Mouse (Mus musculus): ENCODE results near the gene Stim2. TPM values are rescaled to one million over a fixed set of nuclear protein-coding genes. Genes with fewer than 3 reads are reported as not detected.

The Stim2 gene
- 4.8 and 5.6 TPM in 2 replicates for polyA plus RNA-seq (2015; fragmentation: Nextera tagmentation; extraction: Ambion mirVana)

GRCm38 (mm10) chr5:53998146-53998742 is at the start of gene Stim2:
Gene Stim2 (plus strand): TSS chr5:53998499.
- Histone ChIP-seq H3K36me3 (no peaks in the 10 kb centered on the region), H3K9ac (peak within 1 kb of the TSS; percentile 89), H3K27ac (peak within 1 kb of the TSS; percentile 81), H3K9me3 (replicated peaks) (no peaks in the 10 kb centered on the region), H3K27me3 (peaks cover 25% of the 10 kb centered on the region), H3K4me2 (peak within 1 kb of the TSS; percentile 96), H3K4me1 (replicated peaks) (peaks cover 39% of the 10 kb centered on the region), H3K4me3 (replicated peaks) (peak within 1 kb of the TSS; percentile 88)
- DNase-seq: peak; percentile 90
- WGBS (ENCODE audit: insufficient replicate concordance): under 1% methylated on average over 44 of the region's 71 CpGs
- ATAC-seq (ENCODE audit: low read depth): peak; percentile 96

GRCm38 (mm10) chr5:53948606-53949266 is 49.6 kb upstream of the Stim2 start:
- Histone ChIP-seq H3K27ac (no peak overlapping the region), H3K36me3 (no peaks in the 10 kb centered on the region), H3K9me3 (replicated peaks) (no peaks in the 10 kb centered on the region), H3K4me3 (replicated peaks) (no peak overlapping the region), H3K4me1 (replicated peaks) (peaks cover 6% of the 10 kb centered on the region; the same call in 1 of the 2 replicates), H3K27me3 (no peaks in the 10 kb centered on the region), H3K9ac (no peak overlapping the region), H3K4me2 (no peak overlapping the region)
- no peak for DNase-seq
- WGBS (ENCODE audit: insufficient replicate concordance): 27% methylated on average over 8 of the region's 8 CpGs
- ATAC-seq (ENCODE audit: low read depth): no peak

- Histone ChIP-seq H3K9ac (no peak overlapping the region), H3K4me2 (no peak overlapping the region), H3K27me3 (no peaks in the 10 kb centered on the region), H3K4me1 (replicated peaks) (peaks cover 6% of the 10 kb centered on the region; the same call in 1 of the 2 replicates), H3K4me3 (replicated peaks) (no peak overlapping the region), H3K9me3 (replicated peaks) (no peaks in the 10 kb centered on the region), H3K27ac (no peak overlapping the region), H3K36me3 (no peaks in the 10 kb centered on the region)
- DNase-seq: no peak
- ATAC-seq (ENCODE audit: low read depth): no peak
- WGBS (ENCODE audit: insufficient replicate concordance): 61% methylated on average over 7 of the region's 7 CpGs
These were observed 48.1 kb upstream of the Stim2 start for GRCm38 (mm10) chr5:53950189-53950588.

GRCm38 (mm10) chr5:53953216-53953615 is 45.1 kb upstream of the Stim2 start:
- peaks cover 3% of the 10 kb centered on the region for H3K4me1 ChIP-seq (replicated peaks)
- H3K36me3 ChIP-seq: no peaks in the 10 kb centered on the region
- H3K27ac ChIP-seq: no peak overlapping the region
- ATAC-seq (ENCODE audit: low read depth) (no peak), DNase-seq (no peak)
- no peaks in the 10 kb centered on the region for H3K9me3 ChIP-seq (replicated peaks)
- H3K4me2 ChIP-seq: no peak overlapping the region
- no peaks in the 10 kb centered on the region for H3K27me3 ChIP-seq
- H3K4me3 ChIP-seq (replicated peaks): no peak overlapping the region
- H3K9ac ChIP-seq: no peak overlapping the region

- no peaks in the 10 kb centered on the region for H3K36me3 ChIP-seq
- no peak overlapping the region for H3K4me3 ChIP-seq (replicated peaks)
- ATAC-seq (ENCODE audit: low read depth) (no peak), DNase-seq (no peak)
- H3K4me2 ChIP-seq: no peak overlapping the region
- H3K9ac ChIP-seq: no peak overlapping the region
- no peak overlapping the region for H3K27ac ChIP-seq
- H3K27me3 ChIP-seq: no peaks in the 10 kb centered on the region
- WGBS (ENCODE audit: insufficient replicate concordance): 69% methylated on average over 2 of the region's 2 CpGs
- no peaks in the 10 kb centered on the region for H3K9me3 ChIP-seq (replicated peaks)
- H3K4me1 ChIP-seq (replicated peaks): no peaks in the 10 kb centered on the region; the same call in 1 of the 2 replicates
These were observed 44.5 kb upstream of the Stim2 start for GRCm38 (mm10) chr5:53953797-53954196.

GRCm38 (mm10) chr5:53955966-53956365 is 42.3 kb upstream of the Stim2 start:
- Histone ChIP-seq H3K4me3 (replicated peaks) (no peak overlapping the region), H3K4me1 (replicated peaks) (no peaks in the 10 kb centered on the region; the same call in 1 of the 2 replicates), H3K27me3 (no peaks in the 10 kb centered on the region), H3K9me3 (replicated peaks) (no peaks in the 10 kb centered on the region), H3K36me3 (no peaks in the 10 kb centered on the region), H3K27ac (no peak overlapping the region), H3K4me2 (no peak overlapping the region), H3K9ac (no peak overlapping the region)
- 69% methylated on average over 2 of the region's 2 CpGs for WGBS (ENCODE audit: insufficient replicate concordance)
- ATAC-seq (ENCODE audit: low read depth) (no peak), DNase-seq (no peak)

GRCm38 (mm10) chr5:53956396-53957314 is 41.6 kb upstream of the Stim2 start:
- no peaks in the 10 kb centered on the region for H3K27me3 ChIP-seq
- H3K4me2 ChIP-seq: no peak overlapping the region
- H3K9me3 ChIP-seq (replicated peaks): no peaks in the 10 kb centered on the region
- 80% methylated on average over 19 of the region's 19 CpGs for WGBS (ENCODE audit: insufficient replicate concordance)
- no peak for DNase-seq
- H3K4me1 ChIP-seq (replicated peaks): peaks cover 2% of the 10 kb centered on the region; the same call in 1 of the 2 replicates
- H3K9ac ChIP-seq: no peak overlapping the region
- peak overlapping the region; percentile 53 for H3K27ac ChIP-seq
- H3K36me3 ChIP-seq: no peaks in the 10 kb centered on the region
- peak; percentile 23; the same call in 1 of the 2 replicates for ATAC-seq (ENCODE audit: low read depth)
- H3K4me3 ChIP-seq (replicated peaks): no peak overlapping the region

- H3K4me1 ChIP-seq (replicated peaks): peaks cover 7% of the 10 kb centered on the region
- H3K4me3 ChIP-seq (replicated peaks): no peak overlapping the region
- H3K9me3 ChIP-seq (replicated peaks): no peaks in the 10 kb centered on the region
- no peak overlapping the region for H3K9ac ChIP-seq
- peak; percentile 50 for ATAC-seq (ENCODE audit: low read depth)
- peak overlapping the region; percentile 53; the same call in 1 of the 2 replicates for H3K27ac ChIP-seq
- no peaks in the 10 kb centered on the region for H3K36me3 ChIP-seq
- no peak for DNase-seq
- WGBS (ENCODE audit: insufficient replicate concordance): 39% methylated on average over 6 of the region's 6 CpGs
- H3K4me2 ChIP-seq: no peak overlapping the region
- H3K27me3 ChIP-seq: no peaks in the 10 kb centered on the region
These were observed 41.0 kb upstream of the Stim2 start for GRCm38 (mm10) chr5:53957348-53957747.

- Histone ChIP-seq H3K36me3 (no peaks in the 10 kb centered on the region), H3K27ac (no peak overlapping the region), H3K4me2 (no peak overlapping the region), H3K27me3 (no peaks in the 10 kb centered on the region), H3K9ac (no peak overlapping the region), H3K9me3 (replicated peaks) (no peaks in the 10 kb centered on the region), H3K4me1 (replicated peaks) (peaks cover 11% of the 10 kb centered on the region), H3K4me3 (replicated peaks) (no peak overlapping the region)
- no peak for DNase-seq
- ATAC-seq (ENCODE audit: low read depth): no peak
- 48% methylated on average over 5 of the region's 5 CpGs for WGBS (ENCODE audit: insufficient replicate concordance)
These were observed 37.1 kb upstream of the Stim2 start for GRCm38 (mm10) chr5:53961229-53961628.

GRCm38 (mm10) chr5:53961830-53962515 is 36.3 kb upstream of the Stim2 start:
- ATAC-seq (ENCODE audit: low read depth) (no peak; the same call in 1 of the 2 replicates), DNase-seq (no peak)

More at GRCm38 (mm10) chr5:53961830-53962515, 36.3 kb upstream of the Stim2 start:
- H3K27me3 ChIP-seq: 0 out of 2 replicates have a peak, but pooled peaks cover under 1% of the 10 kb centered on the region
- H3K4me2 ChIP-seq: no peak overlapping the region
- H3K9ac ChIP-seq: no peak overlapping the region
- no peak overlapping the region for H3K4me3 ChIP-seq (replicated peaks)
- WGBS (ENCODE audit: insufficient replicate concordance): 58% methylated on average over 12 of the region's 12 CpGs
- H3K4me1 ChIP-seq (replicated peaks): peaks cover 11% of the 10 kb centered on the region
- no peak overlapping the region for H3K27ac ChIP-seq
- no peaks in the 10 kb centered on the region for H3K36me3 ChIP-seq
- H3K9me3 ChIP-seq (replicated peaks): no peaks in the 10 kb centered on the region

Measured in liver, embryonic 13.5 days (tissue).